Mouse (Mus musculus) layer of hippocampus, adult 18-20 months (tissue): Measurements from ENCODE around the gene Barhl1. TPM values are rescaled to one million over a fixed set of nuclear protein-coding genes. Genes with fewer than 3 reads are reported as not detected.

Source experiments
- DNase-seq, 2 experiments: peaks; one replicate each; pipeline ENCODE4 v3.0.0; 2022; ENCODE audit warnings: low spot score in 2 of 2
- total RNA-seq, 2 experiments: library from RNA; stranded (reverse); gene quantifications; 2 replicates each; pipeline ENCODE4 v1.2.3; 2021

Gene Barhl1
- total RNA-seq, 2 experiments from 2014 or later = not detected

- DNase-seq = no peak
These were observed 4.3 kb downstream of the Barhl1 start for GRCm38 (mm10) chr2:28912039-28912700.

DNA sequence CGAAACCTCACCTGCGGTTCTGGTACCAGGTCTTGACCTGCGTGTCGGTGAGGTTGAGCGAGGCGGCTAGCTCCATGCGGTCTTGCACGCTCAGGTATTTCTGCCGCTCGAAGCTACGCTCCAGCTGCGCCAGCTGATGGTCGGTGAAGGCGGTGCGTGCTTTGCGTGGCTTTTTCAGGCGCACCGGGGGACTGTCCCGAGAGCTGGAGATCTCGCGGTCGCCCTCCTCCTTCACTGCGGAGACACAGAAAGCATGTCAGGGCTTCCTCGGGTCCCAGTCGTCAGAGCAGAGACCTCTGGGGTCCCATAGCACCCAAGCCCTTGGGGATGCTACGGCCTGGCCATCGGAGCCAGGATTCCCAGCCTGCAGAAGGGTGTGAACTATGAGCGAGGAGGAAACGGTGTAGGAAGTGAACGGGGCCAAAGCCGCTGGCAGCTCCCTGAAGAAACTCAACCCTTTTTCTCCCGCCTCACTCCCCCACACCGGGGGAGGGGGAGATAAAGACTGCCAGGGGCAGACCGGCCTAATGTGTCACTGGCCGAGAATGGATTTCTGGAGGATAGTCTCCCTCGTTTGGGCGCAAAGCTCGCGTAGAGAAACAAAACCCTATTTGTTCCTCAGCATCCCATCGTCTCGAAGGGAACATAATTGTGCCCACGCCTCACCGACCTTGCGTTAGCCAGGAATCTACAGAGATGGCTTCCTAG, 5.0 kb downstream of the Barhl1 start:
- no peak for DNase-seq

- no peak for DNase-seq
These were observed 5.6 kb downstream of the Barhl1 start for GRCm38 (mm10) chr2:28910877-28911276.

DNA sequence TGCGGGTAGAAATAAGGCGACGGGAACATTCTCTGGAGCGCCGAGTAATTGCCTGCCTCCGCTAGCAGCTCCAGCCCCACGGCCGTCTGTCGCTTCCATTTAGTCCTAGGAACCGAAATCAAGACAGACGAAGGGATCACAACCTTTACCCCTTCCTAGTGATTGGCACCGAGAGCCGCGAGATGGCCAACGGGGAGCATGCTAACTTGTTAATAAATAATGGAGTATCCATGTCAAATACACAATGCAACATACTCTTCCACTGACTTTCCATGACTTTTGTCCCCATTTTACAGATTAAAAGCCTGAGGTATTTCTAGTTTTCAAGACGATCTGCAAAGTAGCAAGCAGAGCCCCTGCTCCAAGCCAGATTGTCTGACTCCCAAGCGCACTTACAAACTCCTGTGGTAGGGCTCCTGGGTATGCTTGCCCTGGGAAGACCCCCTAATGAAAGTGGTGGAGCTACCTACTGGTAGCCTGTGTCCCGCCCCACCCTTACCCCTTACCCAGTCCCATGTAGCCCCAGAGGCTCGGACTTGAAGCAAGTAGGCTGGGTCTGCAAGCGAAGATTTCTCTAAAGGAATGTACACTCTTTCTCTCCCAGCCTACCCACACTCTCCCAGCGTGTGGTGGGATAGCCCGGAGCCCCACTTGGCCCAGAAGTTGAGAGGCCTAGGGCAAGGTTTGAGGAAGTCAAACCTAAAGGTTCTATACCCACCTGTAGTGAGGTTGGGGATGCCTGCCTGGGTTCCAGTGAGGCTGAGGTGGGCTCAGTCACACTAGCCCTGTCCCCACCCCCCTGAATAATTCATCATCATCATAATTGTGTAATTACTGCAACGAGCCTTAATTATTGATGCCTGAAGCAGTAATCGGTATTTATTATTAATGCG, 6.4 kb downstream of the Barhl1 start:
- no peak for DNase-seq

DNA sequence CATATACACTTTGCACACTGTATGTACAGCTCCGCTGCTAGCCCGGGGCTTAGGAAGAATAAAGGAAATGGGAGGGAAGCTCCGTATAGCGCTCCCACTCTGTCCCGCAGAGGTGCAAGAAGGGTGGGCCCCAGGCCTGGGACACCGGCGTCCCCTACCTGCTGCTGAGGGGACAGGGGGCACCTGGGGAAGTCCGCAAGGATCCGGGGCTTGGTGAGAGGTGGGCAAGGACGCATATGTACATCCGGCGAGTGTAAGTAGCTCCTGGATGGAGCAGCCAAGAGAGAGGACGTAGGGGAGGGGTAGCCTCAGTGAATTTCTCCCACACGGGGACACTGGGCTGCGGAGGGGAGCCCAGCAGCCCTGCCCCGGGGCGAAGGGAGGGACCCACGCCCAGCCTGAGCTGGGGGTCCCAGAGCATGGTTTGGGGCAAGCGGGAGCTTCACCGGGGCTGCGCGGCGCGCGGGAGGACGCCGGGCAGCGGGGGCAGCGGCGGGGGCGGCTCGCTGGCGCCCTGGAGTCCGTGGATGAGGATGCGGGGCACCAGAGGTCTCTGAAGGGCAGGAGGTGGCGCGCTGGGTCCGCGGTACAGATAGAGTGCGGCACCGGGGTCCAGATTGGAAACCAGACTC, 7.2 kb downstream of the Barhl1 start:
- no peak for DNase-seq

DNA sequence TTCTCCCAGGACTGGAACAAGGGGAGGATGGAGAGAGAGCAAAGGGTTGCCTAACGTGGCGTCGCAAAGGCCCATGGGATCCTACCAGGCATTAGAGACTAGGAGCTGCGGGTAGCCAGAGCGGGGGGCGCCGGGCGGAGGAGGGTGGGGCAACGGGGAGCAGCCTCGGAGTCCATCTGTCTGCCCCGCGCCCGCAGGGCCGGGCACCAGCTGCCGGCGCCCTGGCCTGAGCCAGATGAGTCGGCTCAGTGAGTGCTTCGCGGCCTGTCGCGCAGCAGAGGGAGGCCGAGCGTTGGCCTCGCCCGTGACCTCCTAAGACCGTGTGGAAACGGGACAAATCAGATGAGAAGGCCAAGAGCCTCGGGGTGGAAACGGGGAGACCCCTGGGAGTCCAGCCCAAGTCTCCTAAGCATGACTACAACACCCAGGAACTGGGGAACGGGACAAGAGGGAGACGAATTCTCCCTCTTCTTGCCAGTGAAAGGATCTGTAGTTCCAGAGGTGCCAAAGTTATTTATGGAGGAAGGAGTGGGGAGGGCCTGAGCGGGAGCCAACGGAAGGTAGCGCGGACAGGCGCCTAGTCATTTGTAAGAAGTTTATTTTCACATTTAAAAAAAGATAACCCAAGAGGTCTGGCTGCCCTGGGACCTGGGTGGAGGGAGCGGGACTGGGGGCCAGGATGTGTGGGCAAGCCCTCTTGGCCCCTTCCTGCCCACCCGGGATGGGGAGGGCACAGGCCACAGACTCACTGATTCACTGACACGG, 7.9 kb downstream of the Barhl1 start:
- no peak for DNase-seq

- DNase-seq = no peak
These were observed 8.6 kb downstream of the Barhl1 start for GRCm38 (mm10) chr2:28907691-28908388.

DNA sequence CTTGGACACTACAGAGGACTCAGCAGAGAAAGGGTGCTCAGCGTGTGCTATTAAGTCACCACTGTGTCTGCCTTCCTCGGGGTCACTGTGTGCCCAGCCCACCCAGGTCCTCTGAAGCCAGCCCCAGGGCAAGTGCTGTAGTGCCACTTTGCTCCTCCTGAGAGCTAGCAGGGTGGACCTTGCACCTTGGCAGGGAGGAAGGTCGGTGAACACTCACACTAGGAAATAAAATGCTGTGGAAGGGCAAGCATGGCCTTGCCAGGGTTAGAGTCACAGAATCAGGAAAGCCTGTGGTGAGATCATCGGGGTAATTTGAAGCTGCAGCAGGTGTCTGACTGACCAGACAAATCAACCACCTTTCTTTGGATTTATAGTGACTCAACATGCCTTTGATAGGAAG, 10.9 kb downstream of the Barhl1 start:
- DNase-seq = no peak

DNA sequence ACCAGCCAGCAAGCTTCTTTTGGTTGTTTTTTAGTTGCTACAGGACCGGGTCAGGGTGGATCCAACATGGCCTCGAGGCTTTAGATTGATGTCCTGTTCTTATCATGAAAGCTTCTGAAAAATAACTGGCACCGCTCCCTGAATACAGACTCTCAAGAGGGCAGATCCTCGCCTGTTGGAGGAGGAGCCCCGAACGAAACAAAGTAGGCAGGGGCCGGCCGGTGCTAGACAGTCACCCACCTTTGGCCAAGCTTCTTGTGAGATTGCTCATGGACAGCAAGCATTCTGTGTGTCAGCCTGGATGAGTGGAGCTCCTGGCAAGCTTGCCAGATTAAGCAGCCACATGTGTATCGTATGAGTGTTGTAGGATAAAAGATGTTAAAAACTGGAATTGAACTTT, 11.7 kb downstream of the Barhl1 start:
- DNase-seq = no peak

DNA sequence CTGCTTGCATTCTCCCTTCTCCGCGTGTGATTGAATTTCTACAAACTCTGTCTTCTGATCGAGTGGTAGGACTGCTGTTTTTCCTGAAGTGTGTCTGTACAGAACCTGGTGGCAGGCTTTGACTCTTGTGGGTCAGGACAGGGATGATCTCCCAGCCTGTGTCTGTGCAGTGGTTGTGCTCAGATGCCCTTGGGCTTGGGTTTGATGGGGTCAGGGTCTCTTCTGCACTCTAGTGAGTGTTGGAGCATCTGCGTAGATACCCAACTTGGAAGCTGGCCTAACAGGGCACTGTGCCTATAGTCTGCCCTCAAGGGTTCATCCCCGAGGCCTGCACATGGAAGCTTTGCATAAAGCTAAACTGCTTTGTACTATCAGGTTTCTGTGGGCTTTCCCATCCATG, 12.6 kb downstream of the Barhl1 start:
- no peak for DNase-seq

- no peak for DNase-seq
These were observed 14.2 kb downstream of the Barhl1 start for GRCm38 (mm10) chr2:28902291-28902690.

- DNase-seq = no peak
These were observed 19.0 kb downstream of the Barhl1 start for GRCm38 (mm10) chr2:28897340-28897899.

GRCm38 (mm10) chr2:28895876-28896275, 20.6 kb downstream of the Barhl1 start:
- no peak for DNase-seq

GRCm38 (mm10) chr2:28893526-28893925, 22.9 kb downstream of the Barhl1 start:
- no peak for DNase-seq

GRCm38 (mm10) chr2:28892796-28893195, 23.7 kb downstream of the Barhl1 start:
- no peak for DNase-seq

- DNase-seq = no peak
These were observed 31.6 kb downstream of the Barhl1 start for GRCm38 (mm10) chr2:28884914-28885313.

GRCm38 (mm10) chr2:28882826-28883485, 33.5 kb downstream of the Barhl1 start:
- DNase-seq = no peak

DNA sequence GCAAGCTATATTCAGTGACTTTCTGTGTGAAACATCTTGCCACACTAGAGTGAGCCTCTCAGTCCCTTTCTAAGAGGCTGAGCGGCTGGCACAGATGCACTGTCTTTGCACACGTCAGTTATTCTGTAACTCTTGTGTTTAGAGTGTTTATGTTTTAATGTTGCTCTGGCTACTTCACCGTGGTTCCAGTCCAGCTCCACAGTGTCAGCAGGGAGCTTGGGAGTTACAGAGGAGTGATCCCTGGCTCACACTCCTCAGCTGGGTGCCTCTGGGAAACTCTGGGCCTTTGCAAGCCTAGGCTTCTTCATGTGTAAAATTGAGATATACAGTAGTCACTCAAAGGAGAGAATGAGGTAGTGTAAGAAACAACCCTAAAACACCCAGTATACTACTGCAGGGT, 34.4 kb downstream of the Barhl1 start:
- DNase-seq = no peak

GRCm38 (mm10) chr2:28881275-28881674, 35.2 kb downstream of the Barhl1 start:
- DNase-seq = no peak
